Mouse (Mus musculus): Measurements from ENCODE around the gene Iars2. TPM values are rescaled to one million over a fixed set of nuclear protein-coding genes. Genes with fewer than 3 reads are reported as not detected.

The Iars2 gene
- total RNA-seq (2021) (10 to 100 TPM; 71.5 to 80.0 TPM), polyA plus RNA-seq (2012; rRNA removed) (35.2 and 59.7 TPM in 2 replicates)
- long read RNA-seq, full-length matches to known transcripts: 66 of 85 reads
- long read RNA-seq, partial matches to known transcripts: 14 of 85 reads
- long read RNA-seq, other reads (novel, unspliced or antisense): 5 of 85 reads

DNA sequence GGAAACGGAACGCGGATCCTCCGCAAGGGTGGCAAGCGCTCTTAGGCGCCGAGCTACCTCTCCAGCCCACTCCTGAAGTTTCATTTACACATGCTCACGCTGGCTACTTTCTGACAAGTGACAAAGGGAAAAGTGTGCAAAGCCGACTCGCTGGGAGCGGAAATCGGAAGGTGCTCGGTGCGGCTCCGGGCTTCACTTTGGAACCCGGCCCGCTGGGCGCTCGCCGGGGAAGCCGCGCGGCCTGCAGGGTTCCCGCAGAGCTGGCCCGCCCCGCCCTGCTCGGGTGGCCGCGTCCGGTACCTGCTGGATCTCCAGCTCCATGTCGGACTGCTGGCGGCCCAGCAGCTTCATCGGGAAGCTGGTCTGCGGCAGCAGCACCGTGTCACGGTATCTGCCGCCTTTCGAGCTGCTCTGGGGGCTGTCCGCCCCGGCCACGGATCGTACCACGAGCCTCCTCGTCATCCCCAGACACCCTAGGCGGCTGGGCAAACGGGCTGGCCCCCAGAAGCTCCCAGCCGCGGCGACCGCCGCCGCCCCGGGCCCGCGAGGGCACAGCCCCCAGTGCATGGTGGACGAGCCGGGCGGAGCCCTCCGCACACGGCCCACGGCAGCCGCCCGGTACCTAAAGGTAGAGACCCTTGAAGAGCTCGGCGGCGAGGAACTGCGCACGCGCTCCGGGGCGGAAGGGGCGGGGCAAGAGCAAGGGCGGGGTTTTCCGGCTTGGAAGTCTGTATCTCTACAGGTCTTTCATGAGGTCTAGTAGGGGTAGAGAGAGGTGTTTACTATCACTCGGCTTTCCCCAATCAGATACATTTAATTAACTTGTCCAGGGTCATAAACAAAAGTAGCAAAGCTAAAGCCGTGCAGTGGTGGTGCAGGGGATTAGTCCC lies at the start of gene Iars2:
Gene Iars2, minus strand, starts transcription at position 676 of the 890 bp plus-strand sequence.
- H3K4me1 ChIP-seq (ENCODE audit: control insufficient read depth, insufficient read depth, low read length): peaks cover 3% of the 10 kb centered on the region
- H3K27ac ChIP-seq: peak within 1 kb of the TSS; percentile 98
- H3K9ac ChIP-seq (ENCODE audit: low read depth, low read length): peak within 1 kb of the TSS; percentile 71
- under 1% methylated on average over 75 of the region's 76 CpGs for WGBS
- peak; percentile 93 to 97 for DNase-seq
- no peak for TF ChIP-seq EP300 (IDR thresholded peaks at IDR 0.05; ENCODE audit: insufficient read depth, low read depth, low read length)
- TF ChIP-seq POLR2A (IDR thresholded peaks at IDR 0.05; ENCODE audit: insufficient read depth, low read depth, low read length): peak; percentile 77
- peak; percentile 15; the same call in 1 of the 2 replicates for TF ChIP-seq CTCF (IDR thresholded peaks at IDR 0.05)
- H3K36me3 ChIP-seq (ENCODE audit: control insufficient read depth, insufficient read depth, low read length): no peaks in the 10 kb centered on the region
- H3K27me3 ChIP-seq (ENCODE audit: control insufficient read depth, insufficient read depth, low read length): no peaks in the 10 kb centered on the region
- no peaks in the 10 kb centered on the region for H3K79me2 ChIP-seq (replicated peaks; ENCODE audit: control insufficient read depth, insufficient read depth, low read length)
- peak within 1 kb of the TSS; percentile 72 for H3K4me3 ChIP-seq
- intact Hi-C loops (cut with DNase I): loop anchor here (5.0 kb wide), 1 partner anchor 127 kb away; the partner anchor contains the start of gene Rab3gap2

DNA sequence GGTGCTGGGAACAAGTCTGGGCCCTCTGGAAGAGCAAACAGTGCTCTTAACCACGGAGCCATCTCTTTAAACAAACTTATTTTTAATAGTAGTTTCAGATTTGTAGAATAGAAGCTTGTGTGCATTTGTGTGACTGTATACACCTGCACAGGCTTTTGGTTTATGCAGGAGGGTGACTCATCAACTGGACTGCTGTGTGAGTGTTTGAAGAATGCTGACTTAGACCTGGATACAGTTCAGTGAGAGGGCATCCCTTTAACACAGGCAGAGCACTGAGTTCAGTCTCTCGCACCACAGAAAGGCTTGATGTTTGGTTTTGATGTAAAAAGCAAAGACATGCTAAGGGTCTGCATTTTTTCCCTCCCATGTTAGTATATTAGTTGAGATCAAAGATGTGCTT lies 48.2 kb upstream of the Iars2 start:
- Histone ChIP-seq H3K36me3 (ENCODE audit: control insufficient read depth, insufficient read depth, low read length) (no peaks in the 10 kb centered on the region; the same call in 1 of the 2 replicates), H3K9ac (ENCODE audit: low read depth, low read length) (no peak overlapping the region), H3K4me1 (ENCODE audit: control insufficient read depth, insufficient read depth, low read length) (no peaks in the 10 kb centered on the region), H3K27ac (no peak overlapping the region), H3K79me2 (replicated peaks; ENCODE audit: control insufficient read depth, insufficient read depth, low read length) (no peaks in the 10 kb centered on the region), H3K27me3 (ENCODE audit: control insufficient read depth, insufficient read depth, low read length) (no peaks in the 10 kb centered on the region), H3K4me3 (no peak overlapping the region)
- no peak for DNase-seq
- WGBS: 92% methylated on average over 2 of the region's 2 CpGs
- intact Hi-C loops (cut with DNase I): no loop called here
- TF ChIP-seq EP300 (IDR thresholded peaks at IDR 0.05; ENCODE audit: insufficient read depth, low read depth, low read length): no peak
- no peak for TF ChIP-seq POLR2A (IDR thresholded peaks at IDR 0.05; ENCODE audit: insufficient read depth, low read depth, low read length)
- no peak for TF ChIP-seq CTCF (IDR thresholded peaks at IDR 0.05)

DNA sequence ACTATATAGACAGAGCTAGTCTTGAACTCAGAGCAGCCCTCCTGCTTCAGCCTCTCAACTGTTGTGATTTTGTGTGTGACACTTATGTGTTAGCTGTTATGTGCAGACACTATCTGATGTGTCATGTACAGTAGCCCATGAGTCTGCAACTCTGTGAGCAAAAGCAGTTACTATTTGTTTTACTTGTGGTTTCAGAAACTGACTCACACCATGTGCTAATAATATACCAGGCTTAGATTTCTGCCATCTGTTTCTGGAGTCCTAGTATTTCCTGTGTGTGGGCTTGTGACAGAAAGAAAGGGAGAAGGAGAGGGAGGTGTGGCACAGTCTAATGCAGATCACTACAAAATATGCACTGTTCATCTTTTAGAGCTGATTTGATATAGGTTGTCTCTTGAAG lies 47.2 kb upstream of the Iars2 start:
- Histone ChIP-seq H3K79me2 (replicated peaks; ENCODE audit: control insufficient read depth, insufficient read depth, low read length) (no peaks in the 10 kb centered on the region), H3K4me1 (ENCODE audit: control insufficient read depth, insufficient read depth, low read length) (no peaks in the 10 kb centered on the region), H3K27me3 (ENCODE audit: control insufficient read depth, insufficient read depth, low read length) (no peaks in the 10 kb centered on the region), H3K4me3 (no peak overlapping the region), H3K27ac (no peak overlapping the region), H3K36me3 (ENCODE audit: control insufficient read depth, insufficient read depth, low read length) (no peaks in the 10 kb centered on the region; the same call in none of the 2 replicates), H3K9ac (ENCODE audit: low read depth, low read length) (no peak overlapping the region)
- intact Hi-C loops (cut with DNase I): no loop called here
- TF ChIP-seq EP300 (IDR thresholded peaks at IDR 0.05; ENCODE audit: insufficient read depth, low read depth, low read length): no peak
- no peak for TF ChIP-seq CTCF (IDR thresholded peaks at IDR 0.05)
- no peak for TF ChIP-seq POLR2A (IDR thresholded peaks at IDR 0.05; ENCODE audit: insufficient read depth, low read depth, low read length)
- DNase-seq: no peak

DNA sequence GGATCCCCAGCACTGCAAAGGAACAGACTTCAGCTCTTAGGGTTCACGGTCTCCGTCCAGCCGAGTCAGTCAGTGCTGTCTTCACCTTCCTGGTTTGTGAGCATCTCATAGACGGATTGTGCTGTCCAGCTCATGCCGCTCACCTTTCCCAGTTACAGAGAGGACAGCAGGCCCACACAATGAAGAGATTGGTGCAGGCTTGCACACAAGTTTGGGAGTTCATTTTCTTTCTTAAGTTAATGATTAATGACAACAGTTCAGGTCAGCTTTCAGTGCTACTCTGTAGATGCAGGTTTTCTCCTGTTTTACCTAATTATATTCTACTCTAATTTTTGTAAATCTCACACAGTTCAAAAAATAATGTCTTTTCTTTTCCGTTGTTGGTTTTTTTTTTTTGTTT lies 40.8 kb upstream of the Iars2 start:
- intact Hi-C loops (cut with DNase I): no loop called here
- 90% methylated on average over 6 of the region's 6 CpGs for WGBS
- DNase-seq: no peak
- no peak for TF ChIP-seq POLR2A (IDR thresholded peaks at IDR 0.05; ENCODE audit: insufficient read depth, low read depth, low read length)
- TF ChIP-seq CTCF (IDR thresholded peaks at IDR 0.05): no peak
- Histone ChIP-seq H3K27ac (no peak overlapping the region), H3K36me3 (ENCODE audit: control insufficient read depth, insufficient read depth, low read length) (peaks cover 2% of the 10 kb centered on the region), H3K4me1 (ENCODE audit: control insufficient read depth, insufficient read depth, low read length) (peaks cover 1% of the 10 kb centered on the region; the same call in 1 of the 2 replicates), H3K27me3 (ENCODE audit: control insufficient read depth, insufficient read depth, low read length) (no peaks in the 10 kb centered on the region), H3K9ac (ENCODE audit: low read depth, low read length) (no peak overlapping the region), H3K4me3 (no peak overlapping the region), H3K79me2 (replicated peaks; ENCODE audit: control insufficient read depth, insufficient read depth, low read length) (no peaks in the 10 kb centered on the region)

DNA sequence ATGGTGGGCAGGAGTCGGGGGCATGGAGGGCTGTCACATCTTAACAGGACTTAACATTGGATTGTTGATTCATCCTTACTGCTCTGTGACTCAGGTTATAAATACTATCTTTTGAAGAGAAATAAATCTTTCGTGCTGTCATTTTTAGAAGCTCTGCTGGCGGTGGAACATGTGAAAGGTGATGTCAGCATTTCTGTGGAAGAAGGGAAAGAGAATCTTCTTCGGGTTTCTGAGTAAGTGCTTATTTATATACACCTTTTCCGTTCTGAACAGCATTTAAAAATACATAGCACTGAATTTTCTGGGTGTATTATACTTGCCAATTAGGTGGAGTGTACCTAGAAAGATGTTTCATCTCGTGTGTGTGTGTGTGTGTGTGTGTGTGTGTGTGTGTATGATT lies 38.2 kb upstream of the Iars2 start:
- Histone ChIP-seq H3K27ac (no peak overlapping the region), H3K9ac (ENCODE audit: low read depth, low read length) (no peak overlapping the region), H3K36me3 (ENCODE audit: control insufficient read depth, insufficient read depth, low read length) (peaks cover 10% of the 10 kb centered on the region), H3K27me3 (ENCODE audit: control insufficient read depth, insufficient read depth, low read length) (no peaks in the 10 kb centered on the region), H3K4me3 (no peak overlapping the region), H3K4me1 (ENCODE audit: control insufficient read depth, insufficient read depth, low read length) (peaks cover 5% of the 10 kb centered on the region; the same call in 1 of the 2 replicates), H3K79me2 (replicated peaks; ENCODE audit: control insufficient read depth, insufficient read depth, low read length) (no peaks in the 10 kb centered on the region)
- TF ChIP-seq POLR2A (IDR thresholded peaks at IDR 0.05; ENCODE audit: insufficient read depth, low read depth, low read length): no peak
- no peak for TF ChIP-seq CTCF (IDR thresholded peaks at IDR 0.05)
- TF ChIP-seq EP300 (IDR thresholded peaks at IDR 0.05; ENCODE audit: insufficient read depth, low read depth, low read length): no peak
- intact Hi-C loops (cut with DNase I): no loop called here
- DNase-seq: no peak
- WGBS: 77% methylated on average over 6 of the region's 6 CpGs

DNA sequence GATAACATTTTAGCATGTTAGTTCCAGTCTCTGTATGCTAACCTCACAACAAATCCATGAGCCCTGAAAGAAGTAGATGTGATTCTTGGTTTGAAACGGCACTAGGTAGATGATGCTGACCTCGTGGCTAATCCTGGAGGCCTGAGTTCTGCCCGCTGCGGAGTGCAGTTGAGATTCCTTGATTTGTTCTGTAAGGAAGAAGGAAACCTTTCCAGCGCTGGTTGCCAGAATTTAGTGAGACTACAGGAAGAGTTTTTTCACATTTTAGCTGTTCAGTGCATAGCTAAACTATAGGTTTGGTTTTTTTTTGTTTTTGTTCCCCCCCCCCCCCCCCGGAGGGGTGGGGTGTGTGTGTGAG lies 35.0 kb upstream of the Iars2 start:
- Histone ChIP-seq H3K27ac (no peak overlapping the region; the same call in 1 of the 2 replicates), H3K27me3 (ENCODE audit: control insufficient read depth, insufficient read depth, low read length) (no peaks in the 10 kb centered on the region), H3K4me1 (ENCODE audit: control insufficient read depth, insufficient read depth, low read length) (peaks cover 5% of the 10 kb centered on the region; the same call in 1 of the 2 replicates), H3K4me3 (peak overlapping the region; percentile 93), H3K36me3 (ENCODE audit: control insufficient read depth, insufficient read depth, low read length) (peaks cover 9% of the 10 kb centered on the region), H3K79me2 (replicated peaks; ENCODE audit: control insufficient read depth, insufficient read depth, low read length) (no peaks in the 10 kb centered on the region), H3K9ac (ENCODE audit: low read depth, low read length) (peak overlapping the region; percentile 21; the same call in 1 of the 2 replicates)
- 14% methylated on average over 6 of the region's 6 CpGs for WGBS
- intact Hi-C loops (cut with DNase I): no loop called here
- DNase-seq: no peak
- TF ChIP-seq EP300 (IDR thresholded peaks at IDR 0.05; ENCODE audit: insufficient read depth, low read depth, low read length) (no peak), CTCF (IDR thresholded peaks at IDR 0.05) (no peak), POLR2A (IDR thresholded peaks at IDR 0.05; ENCODE audit: insufficient read depth, low read depth, low read length) (no peak)
